Mouse (Mus musculus): ENCODE measurements around the gene Gsk3a.

- TF ChIP-seq CTCF (conservative IDR thresholded peaks at IDR 0.05 in 1 of 2, IDR thresholded peaks at IDR 0.05 in 1 of 2; ENCODE audit: low read depth in 2 of 2, low read length in 2 of 2) (no peak), ZMIZ1 (IDR thresholded peaks at IDR 0.05; ENCODE audit: low read depth, low read length) (no peak), GABPA (IDR thresholded peaks at IDR 0.05; ENCODE audit: insufficient replicate concordance, low read depth, low read length) (no peak), MAX (IDR thresholded peaks at IDR 0.05; ENCODE audit: low read length) (no peak), ZC3H11A (IDR thresholded peaks at IDR 0.05; ENCODE audit: low read depth, low read length) (no peak), MAZ (IDR thresholded peaks at IDR 0.05; ENCODE audit: low read depth, low read length) (no peak), ZNF384 (IDR thresholded peaks at IDR 0.05; ENCODE audit: low read depth, low read length) (no peak), MYC (IDR thresholded peaks at IDR 0.05; ENCODE audit: low read depth, low read length) (no peak), POLR2A (IDR thresholded peaks at IDR 0.05; ENCODE audit: low read depth, low read length) (no peak), UBTF (IDR thresholded peaks at IDR 0.05; ENCODE audit: low read depth, low read length) (no peak), ZKSCAN1 (IDR thresholded peaks at IDR 0.05; ENCODE audit: borderline replicate concordance, low read depth, low read length) (no peak), RAD21 (IDR thresholded peaks at IDR 0.05; ENCODE audit: low read depth, low read length) (no peak), USF1 (IDR thresholded peaks at IDR 0.05; ENCODE audit: low read depth, low read length) (no peak)
These were observed 9.1 kb upstream of the Gsk3a start for GRCm38 (mm10) chr7:25246759-25247137.

All from CH12.LX (cell line).